Mouse (Mus musculus) gastrocnemius, adult 18-20 months (tissue): ENCODE results near the gene Gm10663. TPM values are rescaled to one million over a fixed set of nuclear protein-coding genes. Genes with fewer than 3 reads are reported as not detected.

ENCODE experiments used
- DNase-seq: peaks from one replicate; pipeline ENCODE4 v3.0.0; 2021; ENCODE audit warnings: low spot score
- microRNA-seq: library from miRNA; unstranded; fragments of <30 nt; microRNA quantifications from one replicate; pipeline ENCODE4 v1.2.0, GENCODE M21; 2021
- total RNA-seq, 2 experiments: library from RNA; stranded (reverse); gene quantifications; 2 replicates each; pipeline ENCODE4 v1.2.3; 2021

The Gm10663 gene
- total RNA-seq, 2 experiments from 2014 or later: not detected

- no peak for DNase-seq
These were observed 10.8 kb downstream of the Gm10663 start for GRCm38 (mm10) chr8:65085680-65086079.

- DNase-seq: no peak
These were observed 12.9 kb downstream of the Gm10663 start for GRCm38 (mm10) chr8:65087711-65088110.

- no peak for DNase-seq
These were observed 13.3 kb downstream of the Gm10663 start for GRCm38 (mm10) chr8:65088120-65088519.

GRCm38 (mm10) chr8:65089781-65090180 is 14.9 kb downstream of the Gm10663 start:
- no peak for DNase-seq

GRCm38 (mm10) chr8:65097760-65098415 is 23.1 kb downstream of the Gm10663 start:
- no peak for DNase-seq

GRCm38 (mm10) chr8:65099735-65100134 is 24.9 kb downstream of the Gm10663 start:
- no peak for DNase-seq

DNA sequence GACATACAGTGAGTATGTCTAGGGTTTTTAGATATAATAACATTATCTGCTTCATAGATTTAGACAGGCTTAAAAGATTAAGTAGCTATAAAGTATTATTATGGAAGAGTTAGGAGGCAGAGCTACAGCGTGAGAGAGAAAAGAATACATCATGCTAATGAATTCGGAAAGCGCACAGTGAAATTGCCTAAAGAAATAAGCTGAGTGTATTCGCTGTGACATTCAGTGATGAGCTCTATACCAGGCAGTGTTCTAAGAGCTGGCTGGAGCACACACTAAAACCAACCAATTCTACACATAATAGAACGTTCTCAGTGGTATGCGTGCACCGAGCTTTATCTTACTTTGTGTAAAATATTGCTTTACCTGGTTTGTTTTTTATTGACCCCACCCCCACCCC is 28.8 kb downstream of the Gm10663 start:
- DNase-seq: no peak

GRCm38 (mm10) chr8:65104041-65104440 is 29.2 kb downstream of the Gm10663 start:
- DNase-seq: no peak

DNA sequence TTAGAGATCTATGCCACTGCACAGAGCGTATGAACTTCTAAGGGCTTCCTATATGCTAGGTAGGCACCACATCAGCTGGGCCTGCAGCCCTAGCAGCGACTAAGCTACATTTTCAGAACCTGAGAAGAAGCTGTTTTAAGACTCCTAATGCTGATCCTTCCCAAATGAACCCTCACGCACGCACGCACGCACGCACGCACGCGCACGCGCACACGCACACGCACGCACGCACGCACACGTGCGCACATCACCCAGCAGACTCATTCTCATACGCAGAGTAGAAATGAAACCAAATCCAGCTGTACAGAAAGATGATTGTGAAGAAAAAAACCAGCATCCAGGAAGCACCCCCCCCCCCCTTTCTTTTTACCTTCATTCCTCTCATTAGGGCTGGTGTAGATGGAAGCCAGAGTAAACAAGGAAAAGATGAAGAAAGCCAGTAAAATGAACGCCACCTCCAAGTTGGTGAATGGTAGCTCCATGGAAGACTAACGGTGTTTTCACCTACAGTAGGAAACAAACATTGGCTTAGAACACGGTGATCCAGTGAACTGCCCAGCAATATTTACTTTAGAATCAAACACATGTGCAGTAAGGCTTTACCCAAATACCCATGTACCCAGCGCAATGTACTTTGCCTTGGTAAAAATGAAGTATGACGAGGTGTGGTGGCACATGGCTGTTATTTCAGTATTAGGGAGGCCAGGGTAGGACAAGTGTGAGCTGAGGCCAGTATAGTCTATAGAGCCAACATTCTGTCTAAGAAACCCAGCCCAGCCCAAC is 33.3 kb downstream of the Gm10663 start:
- DNase-seq: no peak

GRCm38 (mm10) chr8:65108936-65109335 is 34.1 kb downstream of the Gm10663 start:
- no peak for DNase-seq

- peak; percentile 39 for DNase-seq
These were observed 35.5 kb downstream of the Gm10663 start for GRCm38 (mm10) chr8:65110285-65110691.

- DNase-seq: no peak
These were observed 37.3 kb downstream of the Gm10663 start for GRCm38 (mm10) chr8:65112092-65112491.

- no peak for DNase-seq
These were observed 51.2 kb downstream of the Gm10663 start for GRCm38 (mm10) chr8:65126014-65126413.

DNA sequence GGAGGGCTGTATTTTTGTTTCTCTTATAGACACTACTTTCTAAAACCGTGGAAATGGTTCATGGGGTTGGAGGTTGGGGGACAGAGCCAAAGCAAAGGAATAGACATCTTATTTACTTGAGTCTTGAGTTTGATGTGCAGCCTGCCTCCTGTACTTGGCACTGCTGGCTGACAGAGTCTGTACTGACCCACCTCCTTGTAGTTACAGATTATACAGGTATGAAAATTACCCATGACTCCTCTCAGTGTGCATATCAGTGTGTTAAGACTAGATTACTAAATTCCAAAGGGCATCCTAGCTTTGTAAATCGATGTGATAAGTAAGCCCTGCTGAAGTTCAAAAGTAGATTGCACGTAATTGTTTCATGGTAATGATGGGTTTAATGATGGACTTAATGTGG is 51.6 kb downstream of the Gm10663 start:
- no peak for DNase-seq

Small RNAs within 50 kb of the gene (microRNA-seq; reads per million reads assigned to microRNA genes)
- not detected for gene Gm24333

Other genes with a start within 250 kb of the Gm10663 start
- 1 to 10 TPM; 6.0 to 8.1 TPM for gene Klhl2, start 225.0 kb upstream of the Gm10663 start, total RNA-seq
- 10 to 100 TPM; 21.8 TPM for gene Tmem192, start 127.8 kb upstream of the Gm10663 start, total RNA-seq
- gene Trim75, start 87.2 kb upstream of the Gm10663 start, total RNA-seq: not detected
- not detected for gene Trim61, start 56.5 kb upstream of the Gm10663 start, total RNA-seq
- gene Trim60, start 56.4 kb upstream of the Gm10663 start, total RNA-seq: not detected
- not detected for gene Apela, start 37.7 kb upstream of the Gm10663 start, total RNA-seq
- gene BC030870, start 54.5 kb downstream of the Gm10663 start, total RNA-seq: not detected